Mouse (Mus musculus): ENCODE measurements around the gene BB287469. TPM values are rescaled to one million over a fixed set of nuclear protein-coding genes. Genes with fewer than 3 reads are reported as not detected.
"Not testable (repeated sequence)": the region's sequence is repeated elsewhere in the genome, so short reads cannot be mapped to it uniquely, and the experiment has no call there.

The BB287469 gene
- not detected in 2 replicates for polyA plus RNA-seq (2014; fragmentation: Nextera tagmentation; extraction: Ambion mirVana)

GRCm38 (mm10) chr12:87816277-87816676 is at the start of gene BB287469:
Gene BB287469, plus strand, starts transcription at chr12:87816577.
- H3K27ac ChIP-seq (ENCODE audit: low read depth, low read length); DNase-seq (ENCODE audit: low spot score); H3K9ac ChIP-seq (ENCODE audit: low read length); H3K36me3 ChIP-seq (ENCODE audit: control insufficient read depth, insufficient read depth, low read length); H3K4me3 ChIP-seq (ENCODE audit: low read depth, low read length); H3K4me1 ChIP-seq (replicated peaks; ENCODE audit: control insufficient read depth, insufficient read depth, low read length); H3K4me2 ChIP-seq (ENCODE audit: low read depth, low read length, severe bottlenecking); H3K27me3 ChIP-seq (ENCODE audit: control insufficient read depth, insufficient read depth, low read length); H3K9me3 ChIP-seq (ENCODE audit: control insufficient read depth, low read length); ATAC-seq (replicated peaks; ENCODE audit: low FRiP score): not testable (repeated sequence)
- 98% methylated on average over 5 of the region's 6 CpGs for WGBS

- DNase-seq (ENCODE audit: low spot score); ATAC-seq (replicated peaks; ENCODE audit: low FRiP score); H3K4me1 ChIP-seq (replicated peaks; ENCODE audit: control insufficient read depth, insufficient read depth, low read length); H3K27me3 ChIP-seq (ENCODE audit: control insufficient read depth, insufficient read depth, low read length); H3K4me2 ChIP-seq (ENCODE audit: low read depth, low read length, severe bottlenecking); H3K9me3 ChIP-seq (ENCODE audit: control insufficient read depth, low read length); H3K27ac ChIP-seq (ENCODE audit: low read depth, low read length); H3K4me3 ChIP-seq (ENCODE audit: low read depth, low read length); H3K9ac ChIP-seq (ENCODE audit: low read length); H3K36me3 ChIP-seq (ENCODE audit: control insufficient read depth, insufficient read depth, low read length): not testable (repeated sequence)
- WGBS = 88% methylated on average over 4 of the region's 4 CpGs
Measured at GRCm38 (mm10) chr12:87775655-87776054, 40.7 kb upstream of the BB287469 start, which contains the start of gene Gm21319. Gene Gm21319, minus strand, starts transcription at chr12:87775755.

- WGBS = 88% methylated on average over 1 of the region's 1 CpGs
Measured at GRCm38 (mm10) chr12:87795212-87795611, 21.2 kb upstream of the BB287469 start, which contains the start of gene Gm21936. Gene Gm21936, plus strand, starts transcription at chr12:87795512.

GRCm38 (mm10) chr12:87797971-87798370 is 18.4 kb upstream of the BB287469 start:
- H3K27me3 ChIP-seq (ENCODE audit: control insufficient read depth, insufficient read depth, low read length); H3K36me3 ChIP-seq (ENCODE audit: control insufficient read depth, insufficient read depth, low read length); H3K4me2 ChIP-seq (ENCODE audit: low read depth, low read length, severe bottlenecking); H3K4me1 ChIP-seq (replicated peaks; ENCODE audit: control insufficient read depth, insufficient read depth, low read length); H3K27ac ChIP-seq (ENCODE audit: low read depth, low read length); ATAC-seq (replicated peaks; ENCODE audit: low FRiP score); H3K4me3 ChIP-seq (ENCODE audit: low read depth, low read length); H3K9me3 ChIP-seq (ENCODE audit: control insufficient read depth, low read length); H3K9ac ChIP-seq (ENCODE audit: low read length); DNase-seq (ENCODE audit: low spot score): not testable (repeated sequence)
- WGBS = 95% methylated on average over 5 of the region's 5 CpGs

More at GRCm38 (mm10) chr12:87795212-87795611, 21.2 kb upstream of the BB287469 start, which contains the start of gene Gm21936:
- H3K27me3 ChIP-seq (ENCODE audit: control insufficient read depth, insufficient read depth, low read length); H3K27ac ChIP-seq (ENCODE audit: low read depth, low read length); DNase-seq (ENCODE audit: low spot score); H3K4me1 ChIP-seq (replicated peaks; ENCODE audit: control insufficient read depth, insufficient read depth, low read length); ATAC-seq (replicated peaks; ENCODE audit: low FRiP score); H3K4me3 ChIP-seq (ENCODE audit: low read depth, low read length); H3K9me3 ChIP-seq (ENCODE audit: control insufficient read depth, low read length); H3K9ac ChIP-seq (ENCODE audit: low read length); H3K4me2 ChIP-seq (ENCODE audit: low read depth, low read length, severe bottlenecking); H3K36me3 ChIP-seq (ENCODE audit: control insufficient read depth, insufficient read depth, low read length): not testable (repeated sequence)

- not testable (repeated sequence) for H3K4me2 ChIP-seq (ENCODE audit: low read depth, low read length, severe bottlenecking); H3K27ac ChIP-seq (ENCODE audit: low read depth, low read length); DNase-seq (ENCODE audit: low spot score); H3K9ac ChIP-seq (ENCODE audit: low read length); ATAC-seq (replicated peaks; ENCODE audit: low FRiP score); H3K27me3 ChIP-seq (ENCODE audit: control insufficient read depth, insufficient read depth, low read length); H3K36me3 ChIP-seq (ENCODE audit: control insufficient read depth, insufficient read depth, low read length); H3K4me1 ChIP-seq (replicated peaks; ENCODE audit: control insufficient read depth, insufficient read depth, low read length); H3K4me3 ChIP-seq (ENCODE audit: low read depth, low read length); H3K9me3 ChIP-seq (ENCODE audit: control insufficient read depth, low read length)
- 67% methylated on average over 1 of the region's 2 CpGs for WGBS
Measured at GRCm38 (mm10) chr12:87842239-87842638, 25.9 kb downstream of the BB287469 start, which contains the start of gene Gm2001. Gene Gm2001, minus strand, starts transcription at chr12:87842339.

GRCm38 (mm10) chr12:87850657-87851056 is 34.3 kb downstream of the BB287469 start:
- H3K4me3 ChIP-seq (ENCODE audit: low read depth, low read length); H3K27ac ChIP-seq (ENCODE audit: low read depth, low read length); DNase-seq (ENCODE audit: low spot score); H3K4me1 ChIP-seq (replicated peaks; ENCODE audit: control insufficient read depth, insufficient read depth, low read length); H3K4me2 ChIP-seq (ENCODE audit: low read depth, low read length, severe bottlenecking); H3K36me3 ChIP-seq (ENCODE audit: control insufficient read depth, insufficient read depth, low read length); H3K27me3 ChIP-seq (ENCODE audit: control insufficient read depth, insufficient read depth, low read length); H3K9ac ChIP-seq (ENCODE audit: low read length); ATAC-seq (replicated peaks; ENCODE audit: low FRiP score); H3K9me3 ChIP-seq (ENCODE audit: control insufficient read depth, low read length): not testable (repeated sequence)
- WGBS = no CpG with 5 or more reads among the region's 2 CpGs

- not testable (repeated sequence) for H3K27ac ChIP-seq (ENCODE audit: low read depth, low read length); H3K9me3 ChIP-seq (ENCODE audit: control insufficient read depth, low read length); H3K4me3 ChIP-seq (ENCODE audit: low read depth, low read length); H3K9ac ChIP-seq (ENCODE audit: low read length); ATAC-seq (replicated peaks; ENCODE audit: low FRiP score); DNase-seq (ENCODE audit: low spot score); H3K36me3 ChIP-seq (ENCODE audit: control insufficient read depth, insufficient read depth, low read length); H3K27me3 ChIP-seq (ENCODE audit: control insufficient read depth, insufficient read depth, low read length); H3K4me1 ChIP-seq (replicated peaks; ENCODE audit: control insufficient read depth, insufficient read depth, low read length); H3K4me2 ChIP-seq (ENCODE audit: low read depth, low read length, severe bottlenecking)
- WGBS = 73% methylated on average over 1 of the region's 1 CpGs
Measured at GRCm38 (mm10) chr12:87856067-87856466, 39.7 kb downstream of the BB287469 start.

GRCm38 (mm10) chr12:87861740-87862692 is 45.6 kb downstream of the BB287469 start:
- DNase-seq (ENCODE audit: low spot score) = peak; percentile 48
- ATAC-seq (replicated peaks; ENCODE audit: low FRiP score); H3K27ac ChIP-seq (ENCODE audit: low read depth, low read length); H3K9ac ChIP-seq (ENCODE audit: low read length); H3K4me3 ChIP-seq (ENCODE audit: low read depth, low read length); H3K9me3 ChIP-seq (ENCODE audit: control insufficient read depth, low read length); H3K4me1 ChIP-seq (replicated peaks; ENCODE audit: control insufficient read depth, insufficient read depth, low read length); H3K36me3 ChIP-seq (ENCODE audit: control insufficient read depth, insufficient read depth, low read length); H3K27me3 ChIP-seq (ENCODE audit: control insufficient read depth, insufficient read depth, low read length); H3K4me2 ChIP-seq (ENCODE audit: low read depth, low read length, severe bottlenecking): not testable (repeated sequence)
- WGBS = 87% methylated on average over 23 of the region's 23 CpGs
